Mouse (Mus musculus) hindlimb bud, embryonic 11.5 days (tissue): ENCODE measurements at regions not wholly inside any gene's neighbourhood (a gene's known extent, or its start where the extent isn't known, plus 50 kb on each side); places are given as distances from the start of the nearest gene placed in this dataset.
"Not testable (repeated sequence)": the region's sequence is repeated elsewhere in the genome, so short reads cannot be mapped to it uniquely, and the experiment has no call there.

Experiments used
- DNase-seq: peaks from one replicate; pipeline ENCODE4 v3.0.0-alpha.2; 2012; ENCODE audit warnings: low read depth, low spot score; ENCODE audit errors: extremely low spot score

DNA sequence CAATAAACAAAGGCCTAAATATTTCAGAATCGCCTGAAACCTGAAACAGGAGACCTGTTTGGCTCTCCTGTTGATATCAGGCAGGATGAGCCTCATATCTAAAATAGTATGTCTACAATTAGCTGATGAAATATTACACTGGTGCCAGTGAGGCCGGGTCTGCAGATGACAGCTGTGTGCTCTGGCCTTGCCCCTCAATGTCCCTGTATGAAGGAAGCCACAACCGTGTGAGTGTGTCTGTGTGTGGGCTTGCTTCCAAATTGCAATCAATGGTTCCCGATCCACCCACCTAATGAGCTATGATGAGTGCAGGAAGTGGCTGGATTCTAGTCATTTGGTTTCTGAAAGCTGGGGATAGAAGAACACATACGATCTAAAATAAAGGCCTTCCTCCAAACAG is 438.2 kb downstream of the Cbln4 start:
- no peak for DNase-seq

DNA sequence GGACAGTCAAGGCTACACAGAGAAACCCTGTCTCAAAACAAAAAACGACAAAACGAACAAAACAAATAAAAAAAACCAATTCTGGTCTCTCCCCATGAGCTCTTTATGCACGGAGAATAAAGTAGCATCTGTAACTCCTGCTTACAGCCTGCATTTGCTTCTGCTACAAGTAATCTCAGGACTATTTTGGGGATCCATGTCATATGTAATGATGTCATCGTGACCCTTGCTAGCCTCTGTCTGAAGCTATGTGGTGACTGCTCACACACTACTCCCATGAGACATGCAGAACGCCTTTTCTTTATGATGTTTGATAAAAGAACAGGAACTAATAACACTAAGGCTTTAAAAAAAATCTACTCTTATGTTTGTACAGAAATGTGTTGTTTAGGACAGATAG is 448.0 kb downstream of the Cbln4 start:
- no peak for DNase-seq

DNA sequence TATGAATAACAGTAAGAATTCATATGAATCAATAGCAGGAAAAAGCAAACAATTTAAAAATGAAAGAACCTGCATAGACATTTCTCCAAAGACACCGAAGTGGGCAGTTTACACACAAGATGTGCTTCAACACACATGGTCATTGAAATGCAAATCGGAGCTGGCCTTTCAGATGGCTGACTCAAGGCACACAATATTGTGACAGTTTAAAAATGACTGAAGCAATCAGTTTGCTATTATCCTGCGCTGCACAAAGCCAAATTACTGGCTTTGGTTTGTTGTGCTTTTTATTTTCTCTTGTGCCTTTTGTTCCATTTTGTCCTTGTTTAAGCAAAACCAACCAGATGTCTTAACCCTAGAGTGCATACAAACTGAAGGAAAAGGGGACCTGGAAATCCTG is 449.4 kb downstream of the Cbln4 start:
- no peak for DNase-seq

DNA sequence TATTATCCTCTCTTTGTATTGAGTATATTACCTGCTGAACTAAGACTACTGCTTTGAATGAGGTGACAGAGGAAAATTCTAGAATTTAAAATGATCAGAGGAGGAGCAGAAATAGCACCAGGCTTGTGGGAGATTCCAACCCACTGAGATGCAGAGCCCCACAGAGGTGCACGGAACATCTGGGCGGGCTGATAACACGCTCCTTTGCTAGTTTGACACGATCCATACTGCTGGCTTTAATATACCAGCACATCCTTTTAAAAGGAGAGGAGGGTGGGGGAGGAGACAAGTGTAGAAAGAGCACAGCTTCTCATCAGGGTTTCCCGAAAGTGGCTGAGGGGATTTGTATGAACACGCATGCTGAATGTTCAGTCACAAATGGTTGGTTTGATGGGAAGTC is 451.0 kb downstream of the Cbln4 start:
- DNase-seq, result no peak

DNA sequence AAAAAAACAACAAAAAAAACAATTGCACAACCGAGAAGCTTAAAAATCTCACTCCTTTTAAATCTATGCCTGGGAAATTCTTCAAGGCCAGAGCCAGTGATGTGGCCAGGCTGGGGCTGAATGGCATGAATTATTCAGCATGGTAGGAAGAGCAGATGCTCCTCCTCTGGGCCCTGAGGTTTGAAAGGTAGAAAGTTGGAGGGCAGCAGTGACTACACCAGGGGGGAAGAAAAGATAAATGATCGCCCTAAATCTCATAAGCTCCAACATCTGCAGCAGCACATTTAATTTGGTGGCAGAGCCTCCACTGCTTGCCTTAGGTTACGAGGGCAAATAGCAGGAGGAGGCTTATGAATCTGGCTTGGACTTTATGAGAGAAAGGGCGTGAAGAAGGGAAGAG is 455.1 kb downstream of the Cbln4 start:
- DNase-seq, result no peak

DNA sequence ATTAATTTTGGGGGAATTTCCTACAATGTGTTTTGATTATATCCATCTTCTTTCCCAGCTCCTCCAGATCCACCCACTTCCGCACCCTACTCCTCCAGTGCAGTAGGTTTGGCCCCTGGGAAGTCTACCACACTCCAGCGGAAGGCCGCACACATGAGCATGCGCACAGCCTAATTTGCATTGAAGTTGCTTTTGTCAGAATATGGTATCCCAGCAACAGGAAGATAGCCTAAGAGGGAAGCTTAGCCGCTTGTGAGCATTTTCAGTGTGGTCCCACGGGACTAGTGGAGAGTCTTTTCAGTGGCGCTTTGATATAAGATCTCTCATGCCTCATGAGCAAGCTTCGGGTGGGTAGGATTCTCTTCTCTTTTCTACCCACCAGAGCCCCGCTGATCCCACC is 455.6 kb downstream of the Cbln4 start:
- DNase-seq, result no peak

DNA sequence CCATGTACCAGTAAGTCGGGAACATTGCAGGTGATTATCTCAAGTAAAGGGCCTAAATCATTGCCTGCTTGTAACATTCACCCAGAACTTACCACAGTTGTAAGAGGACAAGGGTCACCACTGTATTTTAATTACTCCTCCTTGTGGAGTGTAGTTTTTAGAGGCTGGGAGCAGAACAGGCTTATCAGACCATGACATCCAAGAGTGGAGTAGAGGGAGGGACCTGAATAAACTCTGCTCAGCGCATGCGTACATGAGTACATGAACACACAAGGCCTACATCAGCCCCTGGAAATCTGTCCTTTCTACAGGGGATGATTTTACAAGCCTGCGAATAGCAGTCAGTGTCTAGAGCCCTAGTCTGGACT is 456.4 kb downstream of the Cbln4 start:
- DNase-seq, result no peak

DNA sequence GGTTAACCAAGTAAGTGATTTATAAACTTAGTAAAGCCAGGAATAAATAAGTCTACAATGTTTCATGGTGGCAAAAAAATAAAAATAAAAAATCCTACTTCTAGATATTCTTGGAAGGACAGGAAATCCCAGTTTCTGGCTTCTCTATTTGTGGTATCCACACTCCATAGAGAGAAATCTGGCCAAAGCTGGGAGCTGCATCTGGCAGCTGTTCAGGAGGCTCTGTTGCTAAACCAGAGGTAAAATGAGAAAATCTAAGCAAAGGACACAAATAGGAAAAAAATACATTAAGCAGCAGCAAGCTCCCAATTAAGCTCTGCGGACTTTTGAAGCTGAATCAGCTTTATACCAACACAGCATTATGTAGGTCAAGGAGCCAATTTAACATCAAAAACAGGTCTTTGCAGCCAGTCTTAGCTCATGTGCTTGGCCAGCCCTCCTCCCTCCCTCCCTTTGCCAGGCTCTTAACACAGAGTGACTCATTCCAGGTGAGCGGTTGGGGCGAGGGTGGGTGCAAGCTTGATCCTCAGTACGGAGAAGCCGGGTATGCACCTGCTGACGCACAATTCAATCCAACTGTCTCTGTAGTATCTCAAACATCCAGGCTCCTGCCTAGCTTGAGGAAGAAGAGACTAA is 456.9 kb downstream of the Cbln4 start:
- no peak for DNase-seq

DNA sequence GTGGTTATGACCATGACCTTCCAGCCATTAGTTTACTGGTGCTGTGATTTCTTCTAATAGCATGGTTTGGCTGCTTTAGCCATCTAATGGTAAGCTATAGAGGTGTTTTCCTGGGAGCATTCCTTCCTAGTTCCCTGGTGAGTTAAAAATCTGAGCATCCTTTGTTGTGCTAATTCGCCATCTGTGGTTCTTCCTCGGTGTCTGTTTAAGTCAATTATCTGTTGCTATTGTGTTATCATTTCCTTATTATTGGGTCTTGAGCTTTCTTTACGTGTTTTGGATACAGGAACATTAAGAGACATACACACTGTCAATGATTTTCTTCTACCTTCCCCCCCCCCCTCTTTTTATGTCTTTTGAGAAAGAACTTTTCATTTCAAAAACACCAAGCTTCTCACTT is 468.9 kb downstream of the Cbln4 start:
- no peak for DNase-seq

DNA sequence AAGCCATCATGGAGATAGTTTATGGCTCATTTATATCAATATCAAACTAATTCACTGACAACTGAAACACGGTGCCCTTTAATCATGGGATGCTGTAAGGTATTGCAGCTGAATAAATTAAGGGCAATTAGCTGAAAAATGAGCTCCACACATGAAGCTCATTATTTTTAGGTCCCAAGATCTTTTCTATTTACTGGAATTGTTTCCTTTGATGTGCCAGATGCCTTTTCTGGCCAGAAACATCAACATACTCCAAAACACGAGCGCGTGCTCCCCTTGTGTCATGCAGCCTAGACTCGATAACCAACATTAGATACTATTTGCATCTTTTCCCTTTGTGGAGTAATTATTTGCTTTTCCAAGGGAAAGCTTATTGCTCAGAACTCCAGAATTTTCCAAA is 480.6 kb downstream of the Cbln4 start:
- DNase-seq, result no peak

DNA sequence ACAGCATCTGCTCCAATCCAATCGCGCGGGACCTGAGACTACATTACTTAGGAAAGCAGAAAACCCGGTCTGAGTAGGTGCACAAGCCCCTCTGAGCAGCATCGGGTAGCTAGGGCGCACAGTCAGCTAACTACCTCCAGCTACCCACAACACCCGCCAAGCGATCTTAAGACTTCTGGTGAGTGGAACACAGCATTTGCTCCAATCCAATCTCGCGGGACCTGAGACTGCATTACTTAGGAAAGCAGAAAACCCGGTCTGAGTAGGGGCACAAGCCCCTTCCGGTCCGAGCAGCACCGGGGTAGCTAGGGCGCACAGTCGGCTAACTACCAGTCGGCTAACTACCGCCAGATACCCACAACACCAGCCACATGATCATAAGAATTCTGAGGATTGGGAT is 500.5 kb downstream of the Cbln4 start:
- DNase-seq, result not testable (repeated sequence)

DNA sequence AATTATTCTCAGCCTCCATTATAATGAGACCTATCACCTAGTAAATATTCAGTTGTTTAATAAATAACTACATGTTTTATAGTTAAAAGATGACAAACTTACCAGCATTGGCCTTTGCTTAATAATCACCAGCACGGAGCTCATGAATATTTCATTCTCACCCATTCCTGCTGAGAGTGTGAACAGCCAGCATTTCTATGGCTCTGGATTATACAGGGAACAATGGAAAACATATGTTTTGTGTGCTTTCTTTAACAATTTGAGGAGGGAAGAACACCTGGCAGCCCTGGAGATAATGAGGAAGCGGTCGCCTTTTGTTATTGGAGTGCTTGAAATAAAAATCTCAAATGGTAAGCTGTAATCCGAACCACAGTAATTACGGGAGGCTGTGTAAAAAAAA is 528.4 kb downstream of the Cbln4 start:
- DNase-seq, result no peak

DNA sequence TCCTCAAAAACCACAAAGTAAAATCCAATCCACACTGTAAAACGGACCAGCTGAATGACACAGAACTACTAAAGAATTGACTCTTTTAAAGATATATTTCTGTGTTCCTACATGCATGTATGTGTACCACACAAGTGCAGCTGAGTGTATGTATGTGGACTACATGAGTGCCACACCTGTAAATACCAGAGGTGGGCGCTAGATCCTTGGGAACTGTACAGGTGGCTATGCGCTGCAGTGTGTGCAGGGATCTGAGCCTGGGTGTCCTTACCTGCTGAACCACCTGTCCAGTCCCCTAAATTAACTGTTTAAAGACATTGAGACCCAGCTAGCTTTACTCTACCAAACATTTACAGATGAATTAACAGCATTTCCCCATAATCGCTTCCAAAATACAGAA is 546.6 kb downstream of the Cbln4 start:
- no peak for DNase-seq

DNA sequence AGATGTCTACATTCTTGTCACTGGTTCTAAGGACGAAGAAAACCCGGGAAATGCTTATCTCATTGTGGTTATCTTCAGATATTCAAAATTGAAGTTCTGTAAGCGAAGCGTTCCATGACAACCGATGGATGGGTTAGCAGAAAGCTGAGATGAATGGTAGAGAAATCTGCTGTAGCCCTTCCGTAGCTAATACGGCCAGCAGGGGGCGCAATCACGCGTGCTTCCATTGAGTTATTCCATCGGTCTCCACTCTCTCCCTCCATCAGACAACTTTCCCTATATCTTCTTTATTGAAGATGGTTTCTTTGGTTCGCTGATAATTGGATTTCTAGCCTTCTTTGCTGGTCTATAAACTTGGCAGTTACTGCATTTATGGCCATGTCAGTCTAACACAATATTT is 549.5 kb downstream of the Cbln4 start:
- no peak for DNase-seq

DNA sequence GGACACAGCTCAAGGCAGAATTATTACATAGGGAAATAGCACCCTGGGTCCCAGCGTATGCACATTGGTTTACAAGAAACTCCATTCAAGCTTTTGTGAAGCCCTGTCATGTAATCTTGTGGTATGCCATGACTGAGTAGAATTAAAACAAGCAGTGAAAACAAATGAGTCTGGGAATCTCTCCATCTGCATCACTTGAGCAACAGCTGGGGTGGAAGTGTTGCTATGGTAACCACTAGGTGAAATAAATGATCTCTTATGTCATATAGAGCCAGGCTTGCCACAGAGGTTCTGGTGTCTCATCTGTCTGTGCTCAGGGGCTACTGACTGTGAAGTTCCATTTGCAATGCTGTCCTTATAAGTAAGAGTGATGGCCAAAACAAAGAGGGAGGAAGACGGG is 556.0 kb downstream of the Cbln4 start:
- no peak for DNase-seq

DNA sequence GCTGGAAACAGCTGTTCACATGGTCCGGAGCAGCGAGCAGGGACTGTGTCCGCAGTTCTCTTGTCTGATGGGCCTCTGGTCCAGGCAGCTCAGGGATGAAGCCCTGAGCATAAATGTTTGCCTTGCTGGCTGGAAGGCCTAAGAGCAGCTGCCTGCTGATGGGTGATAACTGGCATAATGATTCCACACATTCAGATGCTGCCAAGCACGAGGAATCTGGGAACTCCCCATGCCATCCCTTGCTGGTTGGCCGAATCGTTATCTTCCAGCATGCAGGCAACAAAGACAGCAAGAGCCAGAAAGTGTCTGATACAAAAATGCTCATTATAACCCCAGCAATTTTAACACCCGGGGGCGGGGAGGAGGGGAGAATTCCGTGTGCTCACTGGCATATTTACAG is 590.0 kb downstream of the Cbln4 start:
- no peak for DNase-seq

DNA sequence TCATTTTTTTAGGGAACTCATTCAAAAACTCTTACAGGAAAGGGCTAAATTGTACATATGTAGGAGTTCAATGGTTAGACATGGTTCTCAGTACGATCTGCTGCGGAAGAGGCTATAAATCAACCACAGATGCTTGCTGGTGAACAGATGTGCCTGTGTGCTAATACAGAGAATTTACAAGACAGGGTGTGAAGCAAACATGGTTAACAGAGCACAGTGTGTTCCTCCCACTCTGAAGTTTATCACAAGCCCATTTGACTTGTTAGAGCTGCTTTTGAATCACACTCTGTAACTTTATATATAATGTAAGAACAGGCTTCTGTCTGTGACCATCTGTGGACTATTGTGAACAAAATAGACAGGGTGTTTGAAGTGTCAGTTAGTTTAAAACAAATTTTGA is 637.2 kb downstream of the Cbln4 start:
- DNase-seq, result peak; percentile 24

DNA sequence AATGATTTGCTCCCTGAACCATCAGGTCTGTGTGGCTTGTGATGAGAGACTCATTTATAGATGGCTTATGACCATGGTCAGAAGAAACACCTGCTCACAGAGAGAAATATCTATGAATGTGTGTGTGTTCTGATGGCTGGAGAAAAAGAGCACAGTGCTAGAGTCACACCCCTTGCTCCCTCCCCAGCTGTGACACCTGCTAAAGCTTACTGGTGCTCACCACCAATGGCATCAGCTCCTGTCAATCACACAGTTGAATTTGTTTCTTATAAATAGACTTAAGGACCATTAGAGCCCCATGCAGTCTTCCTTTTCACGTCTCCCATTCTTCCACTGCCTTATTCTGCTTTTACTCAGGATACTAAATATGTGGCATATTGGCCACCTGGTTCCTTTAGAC is 654.3 kb downstream of the Cbln4 start:
- no peak for DNase-seq

DNA sequence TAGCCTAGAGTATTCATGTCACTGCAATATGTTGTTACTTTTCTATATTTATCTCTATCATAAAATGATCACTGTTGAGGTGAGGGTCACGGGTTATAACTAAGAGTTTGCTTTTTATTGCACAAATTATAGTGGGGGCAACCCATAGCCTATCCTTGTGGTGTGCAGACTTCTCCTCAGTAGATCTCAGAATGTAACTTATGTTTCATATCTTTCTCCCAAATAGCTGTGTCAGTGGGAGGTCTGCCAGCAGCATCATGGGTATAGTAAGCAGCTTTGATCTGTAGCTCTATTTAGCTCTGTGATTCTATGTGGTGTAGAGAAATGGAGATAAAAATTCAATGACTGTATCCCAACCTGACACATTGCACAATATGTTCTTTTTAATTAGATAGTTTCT is 641.9 kb downstream of the Dok5 start:
- no peak for DNase-seq

DNA sequence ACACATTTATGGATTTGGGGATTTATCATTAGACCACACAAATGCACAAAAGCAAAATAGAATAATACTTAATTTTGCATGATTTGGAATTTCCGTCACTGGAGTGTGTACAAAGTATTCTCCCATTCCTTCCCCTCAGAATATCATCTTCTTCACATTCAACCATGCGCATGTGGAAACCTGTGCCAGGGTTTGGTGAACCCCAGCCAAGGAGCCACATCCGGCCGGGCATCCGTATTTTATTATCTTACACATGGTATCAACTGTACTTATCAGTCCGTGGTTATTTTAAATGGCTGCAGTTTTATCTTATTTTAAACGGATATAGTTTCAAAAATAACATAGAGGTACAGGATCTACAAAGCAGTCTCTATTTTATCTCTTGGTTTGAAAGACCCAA is 641.4 kb downstream of the Dok5 start:
- no peak for DNase-seq

DNA sequence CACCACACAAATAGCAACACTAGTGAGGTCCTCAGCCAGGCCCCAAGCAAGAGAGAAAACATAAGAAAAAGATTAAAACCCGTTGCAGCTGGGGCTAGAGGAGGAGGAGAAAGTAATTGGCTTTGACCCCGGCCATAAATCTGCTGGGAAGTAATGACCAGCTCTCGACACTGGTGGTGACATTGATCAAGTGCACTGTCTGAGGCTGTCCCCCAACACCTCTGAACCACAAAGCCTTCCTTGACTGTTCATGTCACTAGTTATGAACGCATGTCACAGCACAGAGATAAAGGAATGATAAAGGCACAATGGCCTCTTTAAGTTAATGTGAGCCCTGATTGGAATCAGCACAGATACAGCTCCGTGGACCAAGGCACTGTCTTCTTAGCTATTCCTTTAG is 640.1 kb downstream of the Dok5 start:
- DNase-seq, result peak; percentile 58

DNA sequence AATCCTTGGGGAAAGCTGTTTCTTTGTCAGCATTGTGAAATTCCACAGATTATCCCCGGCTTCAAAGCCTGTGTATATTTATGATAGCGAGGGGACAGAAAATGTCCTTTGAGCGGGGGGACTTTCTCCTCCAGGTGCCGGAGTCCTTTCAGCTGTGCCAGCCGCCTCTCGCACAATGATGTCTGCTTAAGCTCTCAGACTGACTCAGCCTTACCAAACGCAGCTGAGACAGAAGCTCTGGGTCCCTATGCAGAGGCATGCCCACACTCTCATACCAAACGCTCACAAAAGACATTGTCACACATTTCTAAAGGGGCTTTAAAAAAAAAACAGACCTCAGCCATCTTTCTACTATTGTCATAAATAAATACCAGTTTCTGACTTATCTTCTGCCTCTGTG is 633.9 kb downstream of the Dok5 start:
- no peak for DNase-seq

DNA sequence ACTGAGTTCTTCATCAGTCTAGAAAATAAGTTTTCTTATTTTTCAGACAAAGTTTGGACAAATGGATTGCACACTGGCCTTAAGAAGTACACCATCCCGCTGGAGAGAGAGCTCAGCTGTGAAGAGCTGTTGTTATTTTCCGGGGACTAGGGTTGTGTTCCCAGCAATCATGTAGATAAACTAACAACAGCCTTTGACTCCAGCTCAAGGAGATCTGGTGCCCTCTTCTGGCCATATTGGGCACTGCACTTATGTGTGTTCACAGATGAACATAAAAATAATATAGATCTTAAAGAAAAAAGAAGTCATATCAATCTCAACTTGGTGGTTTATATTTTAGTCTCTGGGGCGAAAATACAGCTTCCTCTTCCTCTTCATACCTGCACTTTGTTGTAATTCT is 633.0 kb downstream of the Dok5 start:
- DNase-seq, result no peak

DNA sequence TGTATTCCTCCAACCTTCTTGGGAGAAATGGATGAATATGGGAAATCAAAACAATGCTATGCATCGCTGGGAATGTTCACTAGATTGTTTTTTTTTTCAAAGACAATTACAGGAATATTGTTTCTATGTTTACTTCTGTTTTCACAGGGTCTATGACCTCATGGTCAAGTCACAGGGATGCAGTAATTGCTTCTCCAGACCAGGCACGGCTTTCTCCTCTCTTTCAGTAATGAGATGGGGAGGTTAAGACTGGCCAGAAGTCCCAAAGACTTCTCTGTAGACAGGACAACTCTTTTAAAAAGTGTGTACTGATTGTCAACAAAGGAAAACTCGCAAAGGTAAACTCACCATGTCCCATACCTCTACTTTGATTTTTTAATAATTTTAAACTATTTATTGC is 631.8 kb downstream of the Dok5 start:
- no peak for DNase-seq
